12 mouse cellular contexts compared by ENCODE assay signal in the genomic region with DNA sequence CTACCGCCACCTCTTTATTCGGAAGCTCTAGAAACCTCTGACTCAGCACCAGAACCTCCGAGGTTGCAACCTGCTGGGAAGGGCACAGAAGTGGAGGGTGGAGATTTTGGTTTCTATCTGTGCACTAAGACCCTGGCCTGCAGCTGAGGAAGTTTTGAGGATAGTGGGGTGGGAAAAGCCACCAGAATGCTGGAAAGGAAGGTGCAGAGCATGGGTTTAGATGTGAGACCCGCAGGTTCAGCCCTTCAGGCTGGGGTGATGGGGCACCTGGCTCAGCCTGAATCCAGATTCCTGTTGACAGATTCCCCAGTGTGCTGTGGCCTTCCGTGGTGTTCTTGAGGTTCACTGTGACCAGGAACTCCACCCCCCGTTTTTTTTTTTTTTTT. TPM values are rescaled to one million over a fixed set of nuclear protein-coding genes. Genes with fewer than 3 reads are reported as not detected.
DNase-seq lines count a peak whose midpoint lies in the region; ATAC-seq and TF ChIP-seq lines count a peak whose summit lies in the region.
"Had no signal": no experiment of that assay in that cellular context is flagged by ENCODE, and none has a peak within 500 bp of the region (broad histone marks: within the 10 kb centered on the region; RNA-seq: fewer than 3 reads in every experiment).

No protein-coding gene starts in this region.

- peaks cover 9% of the 10 kb centered on the region; the same call in 1 of the 2 replicates for H3K9me3 ChIP-seq in forebrain, embryonic 12.5 days
- H3K9me3 ChIP-seq in intestine, embryonic 16.5 days (ENCODE audit: control insufficient read depth, low read length): peaks cover 4% of the 10 kb centered on the region; the same call in 1 of the 2 replicates
- H3K9me3 ChIP-seq in neural tube, embryonic 12.5 days: peaks cover 7% of the 10 kb centered on the region; the same call in 1 of the 2 replicates

- H3K36me3 ChIP-seq in forebrain, embryonic 12.5 days (replicated peaks): 0 out of 2 replicates have a peak, but pooled peaks cover 5% of the 10 kb centered on the region
- no peaks in the 10 kb centered on the region for H3K36me3 ChIP-seq in intestine, embryonic 16.5 days (ENCODE audit: control insufficient read depth, insufficient read depth, low read length)
- no peaks in the 10 kb centered on the region for H3K36me3 ChIP-seq in neural tube, embryonic 12.5 days
- H3K36me3 ChIP-seq: G1E had no signal

- 0 out of 2 replicates have a peak overlapping the region, but pooled peaks have one; percentile 39 for H3K27ac ChIP-seq in layer of hippocampus, adult 2 months
- H3K27ac ChIP-seq in forebrain, embryonic 12.5 days: peak overlapping the region; percentile 65
- H3K27ac ChIP-seq in intestine, embryonic 16.5 days (ENCODE audit: low read length): no peak overlapping the region
- H3K27ac ChIP-seq in neural tube, embryonic 12.5 days: no peak overlapping the region
- H3K27ac ChIP-seq: liver, embryonic 14.5 days had no signal

- peak overlapping the region; percentile 62; the same call in 1 of the 2 replicates for H3K4me3 ChIP-seq in layer of hippocampus, adult 2 months
- peak overlapping the region; percentile 67 for H3K4me3 ChIP-seq in forebrain, embryonic 12.5 days (replicated peaks)
- H3K4me3 ChIP-seq in intestine, embryonic 16.5 days (ENCODE audit: low read length): peak overlapping the region; percentile 63; the same call in 1 of the 2 replicates
- peak overlapping the region; percentile 53 for H3K4me3 ChIP-seq in neural tube, embryonic 12.5 days
- no peak overlapping the region for H3K4me3 ChIP-seq in lung, adult 2 months (replicated peaks; ENCODE audit: extremely low read depth, low read depth, low read length)

- peaks cover 49% of the 10 kb centered on the region for H3K4me1 ChIP-seq in forebrain, embryonic 12.5 days
- peaks cover 22% of the 10 kb centered on the region for H3K4me1 ChIP-seq in intestine, embryonic 16.5 days (ENCODE audit: control insufficient read depth, insufficient read depth, low read length)
- peaks cover 38% of the 10 kb centered on the region for H3K4me1 ChIP-seq in neural tube, embryonic 12.5 days
- peaks cover 8% of the 10 kb centered on the region; the same call in 1 of the 2 replicates for H3K4me1 ChIP-seq in lung, adult 2 months (ENCODE audit: control insufficient read depth, insufficient read depth, low read length)

- TF ChIP-seq POLR2A in lung, adult 2 months (IDR thresholded peaks at IDR 0.05; ENCODE audit: borderline replicate concordance, extremely low read depth, low read depth, low read length): no peak

- ATAC-seq in forebrain, embryonic 12.5 days (ENCODE audit: low FRiP score): no peak
- no peak for ATAC-seq in intestine, embryonic 16.5 days
- ATAC-seq in neural tube, embryonic 12.5 days (ENCODE audit: low FRiP score, low read depth): no peak
- ATAC-seq: inflammation-experienced regulatory T-cells, adult 6 months had no signal

- WGBS in forebrain, embryonic 12.5 days: 3% methylated on average over 5 of the region's 6 CpGs
- 9% methylated on average over 6 of the region's 6 CpGs for WGBS in intestine, embryonic 16.5 days
- 4% methylated on average over 6 of the region's 6 CpGs for WGBS in neural tube, embryonic 12.5 days
- WGBS in lung, adult 2 months: 15% methylated on average over 6 of the region's 6 CpGs

- H3K4me2 ChIP-seq in forebrain, embryonic 12.5 days: peak overlapping the region; percentile 91
- no peak overlapping the region for H3K4me2 ChIP-seq in intestine, embryonic 16.5 days (ENCODE audit: low read depth, low read length)
- peak overlapping the region; percentile 88 for H3K4me2 ChIP-seq in neural tube, embryonic 12.5 days (replicated peaks)

- H3K9ac ChIP-seq in forebrain, embryonic 12.5 days: peak overlapping the region; percentile 80
- no peak overlapping the region for H3K9ac ChIP-seq in intestine, embryonic 16.5 days (ENCODE audit: low read depth, low read length)
- peak overlapping the region; percentile 69; the same call in 1 of the 2 replicates for H3K9ac ChIP-seq in neural tube, embryonic 12.5 days
- H3K9ac ChIP-seq: liver, embryonic 14.5 days had no signal

- DNase-seq in layer of hippocampus, adult 2 months (ENCODE audit: low spot score in 2 of 2): no peak
- DNase-seq in layer of hippocampus, postnatal 25 days (ENCODE audit: extremely low spot score in 1 of 2, low spot score in 1 of 2): no peak
- DNase-seq in layer of hippocampus, adult 8-10 months (ENCODE audit: low spot score in 2 of 2): no peak
- no peak for DNase-seq in lung, adult 2 months
- no peak for DNase-seq in frontal cortex, postnatal 10 days (ENCODE audit: low spot score in 2 of 2)
- DNase-seq: right cerebral cortex, adult 18-20 months had no signal

- H3K27me3 ChIP-seq in forebrain, embryonic 12.5 days: peaks cover 22% of the 10 kb centered on the region; the same call in 1 of the 2 replicates
- H3K27me3 ChIP-seq in intestine, embryonic 16.5 days (replicated peaks; ENCODE audit: control insufficient read depth, insufficient read depth, low read length): peaks cover 32% of the 10 kb centered on the region
- H3K27me3 ChIP-seq in neural tube, embryonic 12.5 days (replicated peaks): peaks cover 30% of the 10 kb centered on the region

- no peak for TF ChIP-seq CTCF in layer of hippocampus, adult 2 months (conservative IDR thresholded peaks at IDR 0.05)
- no peak for TF ChIP-seq CTCF in lung, adult 2 months (IDR thresholded peaks at IDR 0.05; ENCODE audit: insufficient read depth, low read length)

RNA-seq across cellular contexts. Expression of a gene that starts 2.3 kb away (rescaled TPM):
- 10 to 100 TPM; 20.8 to 21.3 TPM for total RNA-seq in layer of hippocampus, adult 2 months (2021)
- total RNA-seq in layer of hippocampus, postnatal 25 days (2021): 10 to 100 TPM; 23.5 to 24.3 TPM
- polyA plus RNA-seq in forebrain, embryonic 12.5 days (2016; fragmentation: Nextera tagmentation; extraction: Ambion mirVana): 27.2 and 31.6 TPM in 2 replicates
- polyA plus RNA-seq in intestine, embryonic 16.5 days (2015; fragmentation: Nextera tagmentation; extraction: Ambion mirVana): 5.6 and 5.7 TPM in 2 replicates
- 13.8 and 18.8 TPM in 2 replicates for polyA plus RNA-seq in neural tube, embryonic 12.5 days (2016; fragmentation: Nextera tagmentation; extraction: Ambion mirVana)
- total RNA-seq in layer of hippocampus, adult 8-10 months (2022): 10 to 100 TPM; 25.1 to 31.4 (median 26.0) TPM
- polyA plus RNA-seq in lung, adult 2 months (2012; rRNA removed): 34.2 and 58.0 TPM in 2 replicates
- total RNA-seq: G1E had no signal
- polyA plus RNA-seq: G1E had no signal

Comparison
In these comparisons a context has a peak if more than half of its experiments do, and no peak if none do; other contexts are left out.
1. H3K27ac ChIP-seq: peak in layer of hippocampus, adult 2 months (single experiment) and forebrain, embryonic 12.5 days (single experiment); none in intestine, embryonic 16.5 days (single experiment) and neural tube, embryonic 12.5 days (single experiment).